Mouse (Mus musculus): ENCODE measurements around the gene Sipa1l1.

Gene Sipa1l1

DNA sequence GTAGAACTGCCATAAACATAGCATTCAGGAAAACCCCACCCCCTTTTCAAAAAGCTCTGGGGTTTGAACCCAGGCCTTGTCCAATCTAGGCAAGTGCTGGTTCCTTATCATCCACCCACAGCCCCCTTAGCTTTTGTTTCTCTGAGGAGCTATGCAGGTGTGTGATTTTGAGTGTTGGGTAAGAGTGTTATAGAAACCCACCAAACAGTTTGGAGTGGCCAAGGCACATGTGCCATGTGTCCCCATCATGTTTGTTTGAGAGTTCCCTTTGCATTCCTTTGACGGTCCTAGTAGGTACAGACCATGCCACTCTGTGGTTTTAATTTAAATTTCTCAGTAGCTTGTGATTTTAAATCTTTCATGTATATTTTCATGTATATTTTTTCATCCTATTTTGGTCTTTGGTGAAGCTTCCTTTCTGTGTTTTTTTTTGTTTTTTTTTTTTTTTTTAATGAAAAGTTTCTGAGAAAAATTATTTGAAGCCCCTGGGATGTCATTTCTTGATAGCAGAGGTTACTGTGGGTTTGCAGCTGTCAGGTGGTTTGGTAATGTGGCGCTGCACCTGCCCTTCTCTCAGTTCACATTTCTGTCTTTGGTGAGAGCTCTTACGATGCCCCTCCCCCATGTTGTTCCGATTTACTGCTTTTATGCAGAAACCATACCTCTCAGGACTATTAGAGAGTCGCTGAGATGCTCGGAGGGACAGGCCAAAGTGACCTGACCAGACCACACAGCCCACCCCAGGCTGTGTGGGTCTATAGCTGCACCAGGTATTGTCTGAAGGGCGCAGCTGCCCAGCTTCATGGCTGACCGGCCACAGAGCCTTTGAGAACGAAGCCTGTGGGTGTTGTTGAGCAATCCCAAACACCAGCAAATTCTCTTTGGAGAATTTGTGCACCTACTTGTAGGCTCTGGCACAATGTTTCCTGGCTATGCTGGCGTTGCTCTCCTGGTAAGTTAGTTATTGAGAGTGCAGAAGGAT, 126.1 kb downstream of the Sipa1l1 start:
- DNase-seq (ENCODE audit: low spot score in 2 of 2) = no peak

DNA sequence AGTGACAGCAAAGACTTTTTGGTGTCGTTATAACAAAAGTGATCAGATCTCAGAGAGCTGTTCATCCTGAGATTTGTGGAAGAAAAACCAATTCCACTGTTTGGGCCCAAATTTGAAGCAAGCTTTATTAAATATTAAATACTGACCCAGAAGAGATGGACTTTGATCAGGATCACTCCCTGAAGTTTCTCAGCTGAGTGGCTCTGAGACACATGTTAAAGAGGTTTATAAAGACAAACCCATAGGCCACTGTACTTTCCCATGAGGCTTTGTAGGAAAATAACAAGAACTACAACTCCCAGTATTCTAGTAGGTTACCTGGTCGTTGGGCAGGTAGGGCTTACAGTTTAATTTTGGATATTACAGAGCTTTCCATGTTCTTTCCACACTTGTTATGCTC, 127.2 kb downstream of the Sipa1l1 start:
- no peak for DNase-seq (ENCODE audit: low spot score in 2 of 2)

DNA sequence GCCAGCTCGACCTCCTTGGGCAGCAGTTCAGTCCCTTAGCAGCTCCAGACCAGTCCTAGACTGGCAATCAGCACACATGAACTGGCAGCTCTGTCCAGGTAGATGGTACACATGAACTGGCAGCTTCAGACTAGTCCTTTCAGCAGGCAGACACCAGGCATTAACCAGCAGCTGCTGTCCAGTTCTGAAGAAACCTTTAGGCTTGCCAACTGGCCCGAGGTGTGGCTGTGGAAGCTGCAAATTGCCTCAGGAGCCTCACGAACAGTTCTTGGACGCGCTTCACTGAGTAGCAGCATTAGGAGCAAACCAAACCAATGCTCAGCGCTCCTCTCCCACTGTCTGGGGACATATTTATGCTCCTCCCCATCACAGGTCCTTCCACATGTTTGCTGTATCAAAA, 128.1 kb downstream of the Sipa1l1 start:
- DNase-seq (ENCODE audit: low spot score in 2 of 2) = no peak

DNA sequence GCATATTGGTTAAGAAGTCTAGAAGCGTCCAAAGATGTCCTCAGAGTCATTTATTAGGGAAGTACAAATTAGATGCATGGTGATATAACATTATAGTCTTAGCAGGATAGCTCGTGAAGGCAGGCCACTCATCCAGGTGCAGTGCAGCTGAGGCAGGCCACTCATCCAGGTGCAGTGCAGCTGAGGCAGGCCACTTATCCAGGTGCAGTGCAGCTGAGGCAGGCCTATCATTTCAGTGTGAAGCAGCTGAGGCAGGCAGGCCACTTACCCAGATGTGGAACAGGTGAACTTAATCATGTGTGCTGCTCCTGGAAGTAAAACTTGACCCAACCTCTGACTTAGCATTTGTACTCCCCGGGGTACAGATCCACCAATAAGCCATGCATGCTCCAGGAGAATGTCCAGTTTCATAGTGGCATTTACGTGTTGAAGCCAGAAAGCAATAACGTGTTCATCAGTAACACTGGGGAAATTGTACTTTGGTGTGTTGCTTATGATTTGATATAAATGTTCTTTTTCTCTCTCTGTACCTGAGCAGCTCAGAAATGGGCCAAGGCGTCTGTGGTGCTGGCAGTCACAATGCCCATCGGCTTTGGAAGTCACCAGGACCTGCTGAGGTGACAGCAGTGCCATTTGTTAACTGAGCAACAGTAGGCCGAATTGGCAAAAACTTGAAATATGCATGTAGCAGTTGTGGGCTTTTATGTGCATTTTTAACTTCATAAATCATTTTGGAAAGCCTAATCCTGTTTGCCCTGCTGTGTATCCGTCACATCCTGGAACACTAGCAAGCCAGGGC, 129.7 kb downstream of the Sipa1l1 start:
- DNase-seq (ENCODE audit: low spot score in 2 of 2) = no peak

DNA sequence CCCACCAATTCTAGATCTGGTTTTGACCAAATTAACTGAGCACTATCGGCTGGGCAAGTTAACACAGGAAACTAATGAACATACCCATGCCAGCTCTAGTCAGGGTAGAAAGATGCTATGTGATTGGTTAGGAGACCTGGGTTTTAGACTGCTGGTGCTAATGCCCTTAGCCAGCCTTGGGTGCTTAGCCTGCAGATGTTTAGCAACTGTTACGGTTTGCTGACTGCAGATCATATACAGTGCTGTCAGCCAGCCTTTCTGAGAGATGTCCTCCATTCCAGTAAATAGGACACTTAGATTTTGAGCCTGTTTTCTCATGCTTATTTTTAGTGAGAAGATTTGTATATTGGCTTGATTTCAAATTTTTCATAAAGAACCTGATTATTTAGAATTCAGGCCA, 135.0 kb downstream of the Sipa1l1 start:
- no peak for DNase-seq (ENCODE audit: low spot score in 2 of 2)

DNA sequence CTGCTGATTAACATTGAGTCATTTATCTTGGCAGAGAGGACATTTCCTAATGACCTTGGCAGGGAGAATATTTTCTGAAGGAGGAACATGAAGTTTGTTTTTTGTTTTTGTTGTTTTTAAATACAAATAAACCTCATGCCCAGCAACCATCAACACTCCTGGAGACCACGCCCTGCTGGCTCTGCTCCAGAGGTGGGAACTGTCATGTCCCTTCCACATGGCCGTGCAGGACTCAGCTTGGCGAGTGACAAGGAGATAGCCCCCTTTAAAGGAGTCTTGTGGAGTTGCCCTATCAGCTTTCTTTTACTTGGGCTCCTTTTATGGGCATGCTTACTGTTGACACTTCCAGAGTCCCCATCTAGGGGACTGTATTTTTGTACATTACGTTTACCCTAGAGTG, 136.9 kb downstream of the Sipa1l1 start:
- no peak for DNase-seq (ENCODE audit: low spot score in 2 of 2)

DNA sequence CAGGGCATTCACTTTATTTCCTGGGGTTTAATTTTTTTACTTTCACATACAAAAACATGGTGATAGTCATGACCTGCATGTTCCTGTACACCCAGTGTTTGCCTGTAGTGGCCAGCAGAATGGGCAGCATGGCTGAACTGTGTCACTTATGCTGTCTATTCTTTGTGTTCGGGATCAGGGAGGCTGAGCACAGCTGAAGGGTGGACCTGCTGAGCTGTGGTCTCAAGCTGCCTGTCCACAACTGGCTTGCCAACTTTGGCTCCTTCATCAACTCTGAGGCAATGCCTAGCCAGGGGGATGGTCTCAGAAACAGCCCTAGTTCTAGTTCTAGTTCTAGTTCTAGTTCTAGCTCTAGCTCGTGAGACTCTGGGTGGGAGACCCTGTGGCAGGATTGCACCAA, 142.5 kb downstream of the Sipa1l1 start:
- DNase-seq (ENCODE audit: low spot score in 2 of 2) = no peak

DNA sequence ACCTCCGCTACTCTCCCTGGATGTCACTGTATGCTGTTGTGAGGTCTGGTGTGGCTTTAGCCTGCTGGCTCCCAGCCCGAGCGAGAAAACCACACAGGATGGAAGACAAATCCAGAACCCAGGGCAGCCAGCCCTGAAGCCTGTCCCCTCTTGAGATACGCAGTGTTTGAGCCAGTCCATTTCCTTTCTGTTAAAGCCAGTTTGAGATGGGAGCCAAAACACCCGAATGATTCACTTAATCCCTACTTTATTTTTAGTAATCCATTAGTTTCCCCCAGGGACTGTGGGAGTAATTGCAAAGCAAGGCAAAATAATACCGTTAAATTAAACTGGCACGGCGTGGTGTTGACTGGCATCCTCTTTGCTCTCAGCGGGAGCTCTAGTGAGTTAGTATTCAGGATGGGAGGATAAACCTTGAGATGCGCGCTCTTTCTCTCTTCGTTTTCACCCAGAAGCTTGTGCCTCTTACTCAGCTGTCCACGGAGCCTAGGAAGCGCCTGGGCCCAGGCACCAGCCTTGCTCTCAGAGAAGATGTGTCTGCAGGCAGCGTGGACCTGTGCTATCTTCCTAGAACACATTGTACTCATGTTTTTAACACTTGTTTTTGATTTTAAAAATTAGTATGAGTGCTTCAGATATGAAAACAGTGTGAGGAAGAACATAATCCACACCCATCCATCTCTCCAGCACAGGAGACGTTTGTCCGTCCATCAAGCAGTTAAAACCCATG, 143.1 kb downstream of the Sipa1l1 start:
- DNase-seq (ENCODE audit: low spot score in 2 of 2) = peak in 1 of 2 experiments; percentile 48

DNA sequence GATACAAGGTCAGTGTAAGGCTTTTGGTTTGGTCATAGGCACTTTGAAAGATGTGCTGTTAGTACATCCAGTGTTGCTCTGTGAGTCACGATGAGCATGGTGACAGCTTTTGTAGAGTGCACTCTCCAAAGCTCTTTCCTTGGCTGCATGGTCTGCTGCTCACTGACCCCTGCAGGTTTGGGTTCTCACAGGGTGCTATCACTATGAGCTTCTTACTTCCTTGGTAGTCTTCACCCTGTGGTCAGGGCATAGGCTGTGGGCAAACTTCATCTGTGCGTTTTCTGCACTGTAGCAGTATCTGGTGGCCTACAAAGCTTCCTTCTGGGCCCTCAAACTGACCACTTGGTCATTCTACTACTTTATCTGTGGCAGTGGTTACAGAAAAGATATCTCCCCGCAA, 144.0 kb downstream of the Sipa1l1 start:
- DNase-seq (ENCODE audit: low spot score in 2 of 2) = no peak

DNA sequence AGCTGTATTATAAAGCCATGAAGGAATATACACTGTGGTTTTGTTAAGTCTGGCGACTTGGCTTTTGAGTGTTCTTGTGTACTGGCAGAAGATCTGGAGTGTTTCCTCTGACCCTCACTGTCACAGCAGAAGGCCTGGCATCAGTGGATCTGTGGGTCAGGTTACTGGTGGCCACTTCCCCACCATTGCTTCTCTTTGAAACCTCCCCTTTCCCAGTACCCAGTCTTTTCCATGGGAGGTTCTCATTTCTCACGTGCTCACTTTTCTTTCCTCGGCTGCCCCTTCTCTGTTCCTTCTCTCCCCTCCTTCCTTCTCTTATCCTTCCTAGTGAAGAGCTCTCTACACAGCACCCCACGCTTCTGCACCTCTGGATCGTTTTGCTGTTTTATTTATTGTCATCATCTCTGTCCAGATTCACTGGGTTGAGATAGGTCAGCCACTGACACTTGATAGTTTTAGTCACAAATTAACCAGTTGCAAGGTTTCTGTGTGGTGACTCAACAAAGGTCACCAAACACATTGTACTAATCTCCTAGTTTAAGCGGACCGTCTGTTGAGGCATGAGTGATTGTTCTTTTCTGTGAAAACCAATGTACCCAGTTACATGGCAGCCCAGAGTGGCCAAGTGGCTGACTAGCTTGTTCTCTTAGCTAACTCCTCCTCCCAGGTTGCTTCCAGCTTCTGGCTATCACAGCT, 150.5 kb downstream of the Sipa1l1 start:
- no peak for DNase-seq (ENCODE audit: low spot score in 2 of 2)

DNA sequence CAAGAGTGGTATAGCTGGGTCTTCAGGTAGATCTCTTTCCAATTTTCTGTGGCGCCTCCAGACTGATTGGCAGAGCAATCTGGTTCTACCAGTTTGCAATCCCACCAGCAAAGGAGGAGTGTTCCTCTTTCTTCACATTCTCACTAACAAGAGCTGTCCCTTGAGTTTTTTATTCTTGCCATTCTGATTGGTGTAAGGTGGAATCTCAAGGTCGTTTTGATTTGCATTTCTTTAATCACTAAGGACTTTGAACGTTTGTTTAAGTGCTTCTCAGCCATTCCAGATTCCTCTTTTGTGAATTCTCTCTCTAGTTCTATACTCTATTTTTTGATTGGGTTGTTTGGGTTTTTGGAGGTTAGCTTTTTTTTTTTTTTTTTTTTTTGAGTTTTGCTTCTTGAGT, 151.1 kb downstream of the Sipa1l1 start:
- DNase-seq (ENCODE audit: low spot score in 2 of 2) = no peak

DNA sequence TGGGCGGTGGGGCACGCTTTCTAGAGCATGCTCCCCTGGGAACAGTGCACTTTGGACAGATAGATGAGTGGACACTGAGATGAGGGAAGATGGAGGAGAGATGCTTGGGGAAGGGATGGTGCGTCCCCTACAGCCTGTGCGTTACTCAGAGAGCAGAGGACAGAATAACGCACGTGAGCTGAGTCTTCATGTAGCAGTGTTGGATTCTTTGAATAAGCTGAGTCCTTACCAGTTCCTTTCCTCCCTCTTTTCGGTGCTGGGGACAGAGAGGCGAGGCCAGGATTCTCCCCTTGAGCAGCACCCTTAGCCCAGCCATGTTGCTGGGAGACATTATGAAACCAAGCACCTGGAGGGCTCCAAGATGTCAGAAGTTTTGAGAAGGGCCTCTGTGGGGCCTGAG, 152.3 kb downstream of the Sipa1l1 start:
- no peak for DNase-seq (ENCODE audit: low spot score in 2 of 2)

DNA sequence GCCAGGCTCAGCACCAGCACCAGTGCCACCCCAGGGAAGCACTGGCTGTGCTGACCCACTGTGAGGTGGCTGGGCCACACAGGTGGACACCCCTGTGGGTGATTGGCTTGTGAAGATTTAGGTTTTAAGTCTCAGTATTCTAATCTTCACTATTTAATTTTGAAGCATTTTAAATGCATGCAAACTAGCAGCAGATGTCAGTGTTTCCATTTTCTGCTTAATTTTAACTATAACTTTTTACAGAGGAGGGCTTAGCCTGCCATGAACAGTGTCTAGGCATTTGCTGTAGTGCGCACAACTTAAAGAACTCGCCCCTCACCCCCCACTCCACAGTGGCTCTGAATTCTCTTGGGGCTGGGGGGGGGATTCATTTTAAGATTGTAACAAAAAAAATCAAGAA, 152.7 kb downstream of the Sipa1l1 start:
- no peak for DNase-seq (ENCODE audit: low spot score in 2 of 2)

DNA sequence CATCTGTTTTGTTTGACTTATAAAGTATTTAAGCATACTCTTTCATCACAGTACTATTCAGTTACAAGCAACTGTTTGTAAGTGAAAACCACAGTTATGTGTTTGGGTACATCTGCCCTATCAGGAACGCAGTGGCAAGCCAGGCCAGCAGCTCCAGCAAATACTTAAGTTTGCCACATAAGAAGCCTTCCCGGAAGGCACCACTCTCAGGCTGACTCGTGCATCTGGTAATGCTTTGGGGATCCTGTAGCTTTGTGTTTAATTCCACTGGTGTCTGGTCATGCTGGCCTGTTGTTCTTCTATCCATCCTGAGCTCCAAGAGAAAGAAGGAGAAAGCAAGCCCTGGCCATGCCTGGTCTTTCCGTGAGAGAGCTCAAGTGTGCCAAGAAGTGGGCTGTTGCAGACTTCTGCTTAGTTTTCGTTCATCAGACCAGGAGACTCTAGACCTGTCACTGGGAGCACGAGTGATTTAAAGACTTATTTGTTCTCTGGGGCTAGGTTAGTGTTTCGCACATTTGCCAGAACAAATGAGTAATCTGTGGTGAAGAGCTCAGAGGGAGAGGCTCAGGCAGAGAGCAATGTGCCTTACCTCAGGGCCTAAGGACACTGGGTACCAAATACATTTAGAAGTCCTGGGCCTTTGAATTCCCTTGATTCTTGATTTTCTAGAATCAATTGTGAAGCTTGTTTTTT, 153.8 kb downstream of the Sipa1l1 start:
- DNase-seq (ENCODE audit: low spot score in 2 of 2) = no peak

DNA sequence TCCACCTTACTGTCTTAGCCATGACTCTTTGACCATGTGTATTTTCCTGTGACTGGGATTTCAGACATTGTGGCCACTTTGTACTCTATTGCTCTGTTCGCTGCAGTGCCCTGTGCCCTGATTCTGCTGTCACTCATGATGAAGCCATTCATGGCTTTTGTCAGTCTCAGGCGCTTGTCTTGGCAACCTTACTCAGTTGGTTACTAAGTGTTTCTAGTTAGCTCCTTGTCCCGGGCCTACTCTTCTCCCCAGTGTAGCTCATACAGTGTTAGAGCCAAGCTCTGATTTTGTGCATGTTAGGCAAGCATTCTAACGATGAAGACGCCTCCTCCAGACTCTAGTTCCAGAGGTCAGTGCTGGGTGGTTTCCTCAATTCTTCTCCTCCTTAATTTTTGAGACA, 155.5 kb downstream of the Sipa1l1 start:
- DNase-seq (ENCODE audit: low spot score in 2 of 2) = no peak

DNA sequence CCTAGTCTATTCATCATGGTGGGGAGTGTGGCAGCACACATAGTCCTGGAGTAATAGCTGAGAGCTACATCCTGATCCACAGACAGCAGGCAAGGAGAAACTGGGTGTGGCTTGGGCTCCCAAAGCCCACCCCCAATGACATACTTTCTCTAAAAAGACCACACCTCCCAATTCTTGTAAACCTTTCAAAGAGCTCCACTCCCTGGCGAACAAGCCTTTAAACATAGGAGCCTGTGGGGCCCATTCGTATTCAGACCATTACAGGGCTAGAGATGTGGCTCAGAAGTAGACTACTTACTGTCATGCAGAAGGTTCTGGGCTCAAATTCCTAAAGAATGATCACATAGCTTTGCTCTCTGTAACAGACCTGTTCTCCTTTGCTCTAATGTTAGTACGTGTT, 156.4 kb downstream of the Sipa1l1 start:
- no peak for DNase-seq (ENCODE audit: low spot score in 2 of 2)

DNA sequence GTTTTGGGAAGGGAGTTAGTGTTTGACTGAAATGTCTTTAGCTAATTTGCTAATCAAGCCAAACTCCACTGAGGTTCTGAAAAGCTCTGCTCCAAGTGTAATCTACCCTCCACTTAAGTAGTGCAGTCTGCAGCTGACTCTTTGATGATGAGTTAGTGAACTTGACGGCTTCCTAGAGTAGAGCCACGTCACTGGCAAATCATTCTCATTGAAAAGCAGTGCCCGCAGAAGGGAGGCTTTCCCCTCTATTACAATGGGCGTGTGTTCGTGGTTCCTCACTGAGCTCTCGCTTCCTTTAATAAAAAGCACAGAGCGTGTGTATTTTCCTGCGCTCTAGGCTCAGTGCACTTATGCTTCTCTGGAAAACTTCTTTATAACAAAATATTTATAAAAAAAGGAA, 157.3 kb downstream of the Sipa1l1 start:
- DNase-seq (ENCODE audit: low spot score in 2 of 2) = no peak

DNA sequence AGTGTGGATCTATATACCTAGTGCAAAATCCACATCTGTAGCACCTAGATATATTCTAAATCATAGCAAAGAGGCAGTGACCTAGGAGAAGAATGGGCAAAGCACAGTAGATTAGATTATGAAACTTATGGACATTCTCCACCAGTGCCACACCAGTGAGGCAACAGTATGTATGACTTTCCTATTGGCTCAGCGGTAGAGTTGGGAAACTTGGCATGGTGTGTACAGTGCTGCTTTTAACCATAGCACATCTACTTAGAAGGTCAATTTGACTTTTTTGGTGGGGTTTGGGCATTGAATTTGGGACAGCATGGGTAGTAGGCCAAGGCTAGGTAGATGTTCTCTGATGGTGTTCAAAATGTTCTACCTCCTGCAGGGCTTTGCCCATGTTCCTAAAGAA, 159.0 kb downstream of the Sipa1l1 start:
- DNase-seq (ENCODE audit: low spot score in 2 of 2) = no peak

DNA sequence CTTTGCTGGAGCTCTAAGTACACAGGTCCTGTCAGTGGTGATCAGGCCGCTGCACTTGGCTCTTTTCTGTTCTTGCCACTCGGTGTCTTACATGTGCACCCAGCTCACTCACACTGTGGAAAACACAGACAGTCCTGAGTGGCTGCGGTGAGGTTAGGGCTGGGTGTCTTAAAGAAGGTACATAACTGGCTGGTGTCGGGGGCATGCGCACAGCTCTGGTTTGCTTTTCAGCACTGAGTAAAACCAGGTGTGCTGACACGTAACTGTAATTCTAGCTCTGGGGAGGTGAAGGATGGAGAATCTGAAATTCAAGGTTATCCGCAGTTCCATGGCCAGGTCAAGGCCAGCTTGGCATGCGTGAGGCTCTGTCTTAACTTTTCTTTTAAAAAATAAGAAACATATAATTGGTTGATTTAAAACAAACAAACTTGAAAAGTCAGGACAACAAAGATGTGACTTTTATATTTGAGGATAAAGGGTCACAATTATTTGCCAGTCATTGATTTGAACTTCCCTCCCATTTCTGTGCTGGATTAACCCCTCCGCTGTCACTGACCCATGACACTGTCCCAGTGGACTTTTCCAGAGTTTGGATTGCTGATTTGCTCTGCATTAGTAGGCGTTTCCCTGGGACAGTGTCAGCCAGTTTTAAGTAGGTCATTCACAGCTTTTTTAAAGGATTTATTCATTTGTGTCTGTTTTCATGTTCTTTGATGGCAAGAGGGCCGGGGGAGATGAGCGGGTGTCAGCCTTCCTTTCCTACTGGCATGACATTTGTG, 163.9 kb downstream of the Sipa1l1 start:
- no peak for DNase-seq (ENCODE audit: low spot score in 2 of 2)

DNA sequence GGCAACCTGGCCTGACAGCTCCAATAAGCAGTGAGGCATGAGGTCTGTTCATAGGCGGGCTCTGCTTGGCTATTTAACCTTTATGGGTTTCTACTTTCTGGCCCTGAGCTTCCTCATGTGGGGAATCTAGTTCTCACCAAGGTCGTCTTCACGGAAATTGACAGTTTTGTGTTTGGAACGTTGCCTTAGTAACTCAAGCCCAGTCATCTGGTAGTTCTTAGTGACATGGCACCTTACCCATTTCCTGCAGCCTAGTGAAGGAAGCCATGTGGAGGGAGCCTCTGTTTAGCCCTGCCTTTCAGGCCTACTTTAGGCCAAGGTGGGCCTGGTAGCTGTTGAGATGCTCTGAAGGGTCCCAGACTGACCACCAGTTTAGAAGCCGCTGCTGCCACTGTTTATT, 164.9 kb downstream of the Sipa1l1 start:
- DNase-seq (ENCODE audit: low spot score in 2 of 2) = no peak

Data from cerebellum, postnatal 4 days (tissue).